Mouse (Mus musculus): Measurements from ENCODE around the gene Fgf5. TPM values are rescaled to one million over a fixed set of nuclear protein-coding genes. Genes with fewer than 3 reads are reported as not detected.

The Fgf5 gene
- polyA plus RNA-seq, 1 experiment from 2014 or later, result 0.62 TPM

DNA sequence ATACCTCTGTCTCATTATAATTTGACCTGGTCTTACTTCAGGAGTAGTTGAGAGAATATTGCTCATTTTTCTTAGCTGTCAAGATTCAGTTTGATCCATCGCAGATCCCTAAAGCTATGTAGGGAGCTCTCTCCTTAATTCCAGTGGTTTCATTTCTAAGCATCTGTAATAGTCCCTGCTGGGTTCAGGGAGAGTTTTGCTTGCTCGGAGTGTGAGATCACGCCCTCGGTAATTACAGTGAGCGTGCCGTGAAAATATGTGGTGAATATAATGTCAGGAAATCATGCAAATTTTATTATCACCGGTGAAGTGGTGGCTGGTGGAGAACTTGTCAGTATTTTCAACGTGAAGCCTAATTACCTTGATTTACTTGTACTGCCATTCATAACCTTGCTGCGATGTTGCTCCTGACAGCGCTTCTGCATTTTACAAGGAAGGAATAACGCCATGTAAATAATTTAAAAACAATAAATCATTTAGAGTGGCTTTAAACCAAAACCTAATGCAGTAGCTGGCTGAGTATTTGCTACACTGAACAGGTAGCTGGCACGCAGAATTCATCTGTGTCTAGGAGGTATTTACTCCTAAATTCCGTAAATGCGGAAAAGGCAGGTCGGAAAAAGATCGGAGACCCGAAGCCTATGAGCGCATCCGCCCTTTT is 38.5 kb downstream of the Fgf5 start:
- WGBS, result 3% methylated on average over 19 of the region's 19 CpGs
- H3K27ac ChIP-seq (ENCODE audit: low read length), result no peak overlapping the region
- no peaks in the 10 kb centered on the region for H3K36me3 ChIP-seq (ENCODE audit: control insufficient read depth, insufficient read depth, low read length)
- H3K27me3 ChIP-seq (ENCODE audit: control insufficient read depth, insufficient read depth, low read depth, low read length), result peaks cover 16% of the 10 kb centered on the region
- H3K9ac ChIP-seq (ENCODE audit: low read length), result no peak overlapping the region
- no peaks in the 10 kb centered on the region for H3K9me3 ChIP-seq (ENCODE audit: control insufficient read depth, low read length)
- no peak for ATAC-seq (ENCODE audit: low read depth)
- H3K4me1 ChIP-seq (replicated peaks; ENCODE audit: control insufficient read depth, insufficient read depth, low read length), result peaks cover 3% of the 10 kb centered on the region; the same call in 1 of the 2 replicates
- peak overlapping the region; percentile 34 for H3K4me2 ChIP-seq (ENCODE audit: low read depth, low read length)
- peak overlapping the region; percentile 28 for H3K4me3 ChIP-seq (ENCODE audit: low read length)

DNA sequence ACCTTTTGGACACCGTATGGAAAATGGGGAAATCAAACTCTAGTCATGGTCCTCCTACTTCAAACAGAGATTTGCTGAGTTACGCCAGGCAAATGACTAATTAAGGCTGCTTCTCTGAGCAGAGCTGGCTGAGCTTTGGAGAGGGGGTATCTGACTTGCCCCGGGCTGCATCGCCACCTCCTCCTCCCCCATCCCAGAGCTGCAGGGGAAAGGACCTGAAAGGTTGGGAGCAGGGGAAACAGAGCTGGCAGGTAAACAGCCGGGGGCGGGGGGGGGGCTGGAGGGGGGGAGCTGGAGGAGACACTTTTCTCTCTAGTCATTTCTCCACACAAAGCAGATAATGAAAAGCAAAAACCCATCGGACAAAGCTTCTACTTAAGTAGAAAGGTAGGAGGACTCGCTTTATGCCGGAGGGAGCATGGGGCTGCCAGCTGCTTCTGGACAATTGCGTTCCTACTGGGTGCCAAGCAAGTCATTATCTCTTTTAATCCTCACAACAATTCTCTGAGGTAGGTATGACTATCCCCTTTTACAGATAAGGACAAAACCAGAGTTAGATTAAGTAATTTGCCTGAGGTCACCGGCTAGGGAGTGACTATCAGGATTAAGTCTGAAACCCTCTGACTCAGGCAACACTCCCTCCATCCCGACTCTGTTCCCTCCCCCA is 39.2 kb downstream of the Fgf5 start:
- Histone ChIP-seq H3K4me3 (ENCODE audit: low read length) (peak overlapping the region; percentile 28), H3K4me2 (ENCODE audit: low read depth, low read length) (peak overlapping the region; percentile 34)
- 1% methylated on average over 12 of the region's 12 CpGs for WGBS

DNA sequence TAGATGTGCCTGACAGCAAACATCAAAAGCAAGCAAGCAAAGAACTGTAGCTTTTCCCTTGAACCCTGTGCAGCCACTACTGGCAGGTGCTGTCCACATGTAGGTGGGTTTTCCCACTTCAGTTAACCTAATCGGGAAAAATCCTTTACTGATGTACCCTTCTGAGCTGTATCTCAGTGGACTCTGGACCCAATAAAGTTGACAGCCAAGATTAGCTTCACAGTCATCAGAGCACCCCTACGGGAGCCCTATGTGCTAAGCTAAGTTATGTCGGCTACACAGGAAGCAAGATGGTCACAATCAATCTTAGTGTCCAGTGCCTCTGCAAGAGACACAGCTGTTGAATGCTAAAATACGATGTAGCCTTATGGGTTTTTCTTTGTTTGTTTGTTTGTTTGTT is 46.1 kb downstream of the Fgf5 start:
- WGBS, result 56% methylated on average over 4 of the region's 4 CpGs
- no peaks in the 10 kb centered on the region for H3K9me3 ChIP-seq (ENCODE audit: control insufficient read depth, low read length)
- H3K4me1 ChIP-seq (replicated peaks; ENCODE audit: control insufficient read depth, insufficient read depth, low read length), result no peaks in the 10 kb centered on the region
- H3K9ac ChIP-seq (ENCODE audit: low read length), result no peak overlapping the region
- no peak overlapping the region for H3K4me2 ChIP-seq (ENCODE audit: low read depth, low read length)
- H3K36me3 ChIP-seq (ENCODE audit: control insufficient read depth, insufficient read depth, low read length), result no peaks in the 10 kb centered on the region
- H3K27ac ChIP-seq (ENCODE audit: low read length), result no peak overlapping the region
- H3K27me3 ChIP-seq (ENCODE audit: control insufficient read depth, insufficient read depth, low read depth, low read length), result no peaks in the 10 kb centered on the region
- no peak overlapping the region for H3K4me3 ChIP-seq (ENCODE audit: low read length)
- ATAC-seq (ENCODE audit: low read depth), result no peak

More for the DNA sequence above, 39.2 kb downstream of the Fgf5 start:
- no peak overlapping the region for H3K27ac ChIP-seq (ENCODE audit: low read length)
- H3K9me3 ChIP-seq (ENCODE audit: control insufficient read depth, low read length), result no peaks in the 10 kb centered on the region
- H3K4me1 ChIP-seq (replicated peaks; ENCODE audit: control insufficient read depth, insufficient read depth, low read length), result peaks cover 3% of the 10 kb centered on the region; the same call in 1 of the 2 replicates
- H3K27me3 ChIP-seq (ENCODE audit: control insufficient read depth, insufficient read depth, low read depth, low read length), result peaks cover 16% of the 10 kb centered on the region
- no peaks in the 10 kb centered on the region for H3K36me3 ChIP-seq (ENCODE audit: control insufficient read depth, insufficient read depth, low read length)
- ATAC-seq (ENCODE audit: low read depth), result no peak
- no peak overlapping the region for H3K9ac ChIP-seq (ENCODE audit: low read length)

DNA sequence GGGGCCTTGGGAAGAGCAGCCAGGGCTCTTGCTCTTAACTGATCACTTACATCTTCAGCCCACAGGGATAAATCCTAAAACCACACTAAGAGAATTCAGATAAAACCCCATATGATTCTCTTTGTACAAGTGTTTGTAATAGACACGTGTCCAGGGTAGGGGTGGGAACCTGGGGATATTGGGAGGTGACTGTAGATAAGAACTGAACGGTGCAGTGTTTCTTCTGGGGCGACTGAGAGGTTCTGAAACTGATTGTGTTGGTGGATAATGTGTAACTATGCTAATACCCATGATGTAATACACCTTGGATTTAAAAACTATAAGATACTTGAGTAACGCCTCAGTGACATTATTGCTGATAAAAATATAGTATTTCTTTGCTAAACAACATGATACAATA is 51.7 kb downstream of the Fgf5 start:
- no peaks in the 10 kb centered on the region for H3K9me3 ChIP-seq (ENCODE audit: control insufficient read depth, low read length)
- no peak overlapping the region for H3K9ac ChIP-seq (ENCODE audit: low read length)
- no peak overlapping the region for H3K27ac ChIP-seq (ENCODE audit: low read length)
- no peak overlapping the region for H3K4me3 ChIP-seq (ENCODE audit: low read length)
- H3K27me3 ChIP-seq (ENCODE audit: control insufficient read depth, insufficient read depth, low read depth, low read length), result no peaks in the 10 kb centered on the region
- H3K4me2 ChIP-seq (ENCODE audit: low read depth, low read length), result no peak overlapping the region
- no peak for ATAC-seq (ENCODE audit: low read depth)
- no peaks in the 10 kb centered on the region for H3K4me1 ChIP-seq (replicated peaks; ENCODE audit: control insufficient read depth, insufficient read depth, low read length)
- 59% methylated on average over 4 of the region's 4 CpGs for WGBS
- H3K36me3 ChIP-seq (ENCODE audit: control insufficient read depth, insufficient read depth, low read length), result no peaks in the 10 kb centered on the region

DNA sequence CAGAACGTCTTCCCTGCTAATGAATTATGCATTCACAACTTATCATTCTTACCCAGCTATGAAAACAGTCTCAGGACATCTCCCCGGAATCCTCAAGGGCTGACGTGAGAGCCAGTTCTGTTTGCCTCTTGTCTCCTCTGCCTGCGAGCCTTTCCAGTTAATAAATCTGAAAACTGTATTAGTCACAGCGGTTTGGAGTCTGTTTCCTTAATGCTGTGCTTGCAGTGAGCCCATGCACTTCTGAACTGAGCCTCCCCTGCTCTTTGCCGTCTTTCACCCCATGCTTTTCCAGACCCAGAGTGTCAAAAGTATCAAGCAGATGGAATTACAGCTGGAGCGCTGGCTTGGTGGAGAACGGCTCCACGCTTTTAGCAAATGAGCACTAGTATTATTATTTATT is 52.5 kb downstream of the Fgf5 start:
- H3K4me2 ChIP-seq (ENCODE audit: low read depth, low read length), result no peak overlapping the region
- ATAC-seq (ENCODE audit: low read depth), result no peak
- H3K4me3 ChIP-seq (ENCODE audit: low read length), result no peak overlapping the region
- H3K9me3 ChIP-seq (ENCODE audit: control insufficient read depth, low read length), result no peaks in the 10 kb centered on the region
- no peak overlapping the region for H3K27ac ChIP-seq (ENCODE audit: low read length)
- H3K27me3 ChIP-seq (ENCODE audit: control insufficient read depth, insufficient read depth, low read depth, low read length), result no peaks in the 10 kb centered on the region
- no peaks in the 10 kb centered on the region for H3K4me1 ChIP-seq (replicated peaks; ENCODE audit: control insufficient read depth, insufficient read depth, low read length)
- no peaks in the 10 kb centered on the region for H3K36me3 ChIP-seq (ENCODE audit: control insufficient read depth, insufficient read depth, low read length)
- WGBS, result 34% methylated on average over 9 of the region's 9 CpGs
- H3K9ac ChIP-seq (ENCODE audit: low read length), result no peak overlapping the region

DNA sequence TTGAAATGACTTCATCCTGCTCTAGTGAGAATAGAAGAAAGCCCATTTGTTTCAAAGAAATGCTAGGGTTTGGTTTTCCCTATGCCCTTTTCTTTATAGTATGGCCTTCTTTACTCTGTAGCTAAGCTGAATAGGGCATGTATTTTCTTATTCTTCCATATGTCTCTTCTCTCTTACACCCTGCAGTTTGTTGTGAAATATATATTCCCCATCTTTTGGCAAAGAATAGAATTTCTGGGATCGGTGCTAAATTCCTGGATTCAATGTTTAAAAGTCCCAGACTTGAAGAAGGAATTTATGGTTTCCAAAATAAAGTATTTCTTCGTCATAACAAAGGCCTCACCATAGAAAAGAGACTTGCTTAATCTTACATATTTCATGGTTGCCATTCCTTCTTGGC is 72.6 kb downstream of the Fgf5 start:
- no peak overlapping the region for H3K9ac ChIP-seq (ENCODE audit: low read length)
- peak; percentile 71 for ATAC-seq (ENCODE audit: low read depth)
- WGBS, result 44% methylated on average over 2 of the region's 2 CpGs

More for the DNA sequence above, 72.6 kb downstream of the Fgf5 start:
- H3K4me3 ChIP-seq (ENCODE audit: low read length), result no peak overlapping the region
- H3K36me3 ChIP-seq (ENCODE audit: control insufficient read depth, insufficient read depth, low read length), result no peaks in the 10 kb centered on the region
- no peaks in the 10 kb centered on the region for H3K9me3 ChIP-seq (ENCODE audit: control insufficient read depth, low read length)
- H3K4me2 ChIP-seq (ENCODE audit: low read depth, low read length), result no peak overlapping the region
- H3K4me1 ChIP-seq (replicated peaks; ENCODE audit: control insufficient read depth, insufficient read depth, low read length), result peaks cover 6% of the 10 kb centered on the region; the same call in 1 of the 2 replicates
- H3K27me3 ChIP-seq (ENCODE audit: control insufficient read depth, insufficient read depth, low read depth, low read length), result no peaks in the 10 kb centered on the region
- H3K27ac ChIP-seq (ENCODE audit: low read length), result no peak overlapping the region

Other genes starting within 250 kb of the Fgf5 start
- gene Antxr2, start 223.1 kb upstream of the Fgf5 start, polyA plus RNA-seq (2015; fragmentation: Nextera tagmentation; extraction: Ambion mirVana), result 28.8 and 35.5 TPM in 2 replicates
- 0.79 and 0.87 TPM in 2 replicates for gene Prdm8, start 87.0 kb upstream of the Fgf5 start, polyA plus RNA-seq (2015; fragmentation: Nextera tagmentation; extraction: Ambion mirVana)
- gene Cfap299, start 75.1 kb downstream of the Fgf5 start, polyA plus RNA-seq (2015; fragmentation: Nextera tagmentation; extraction: Ambion mirVana), result 6.1 and 7.4 TPM in 2 replicates